Mouse (Mus musculus) midbrain, embryonic 14.5 days (tissue): ENCODE data around the gene Olfr424. TPM values are rescaled to one million over a fixed set of nuclear protein-coding genes. Genes with fewer than 3 reads are reported as not detected.

Experiments used
- polyA plus RNA-seq: library from polyadenylated mRNA; unstranded; fragments of >200 nt; fragmentation: Nextera tagmentation; extraction: Ambion mirVana; gene quantifications from 2 replicates; pipeline ENCODE4 v1.2.1, GENCODE M21; 2014

Olfr424 gene
- polyA plus RNA-seq, 1 experiment from 2014 or later = not detected

Other genes starting within 250 kb of the Olfr424 start
- gene Ifi211, start 218.5 kb upstream of the Olfr424 start, polyA plus RNA-seq = 2.8 TPM in 1 of 2 replicates, not detected in the other
- 0.50 and 1.5 TPM in 2 replicates for gene Mndal, start 189.0 kb upstream of the Olfr424 start, polyA plus RNA-seq
- 2.3 TPM in 1 of 2 replicates, not detected in the other for gene Ifi203, start 188.8 kb upstream of the Olfr424 start, polyA plus RNA-seq
- not detected in 2 replicates for gene Ifi202b, start 148.8 kb upstream of the Olfr424 start, polyA plus RNA-seq
- gene Ifi205, start 99.7 kb upstream of the Olfr424 start, polyA plus RNA-seq = 1.3 TPM in 1 of 2 replicates, not detected in the other
- not detected in 2 replicates for gene Olfr433, start 90.8 kb upstream of the Olfr424 start, polyA plus RNA-seq
- gene Olfr432, start 82.3 kb upstream of the Olfr424 start, polyA plus RNA-seq = not detected in 2 replicates
- gene Olfr430, start 64.9 kb upstream of the Olfr424 start, polyA plus RNA-seq = not detected in 2 replicates
- not detected in 2 replicates for gene Olfr429, start 47.2 kb upstream of the Olfr424 start, polyA plus RNA-seq
- gene Olfr427, start 34.6 kb upstream of the Olfr424 start, polyA plus RNA-seq = not detected in 2 replicates
- not detected in 2 replicates for gene Olfr231, start 10.4 kb upstream of the Olfr424 start, polyA plus RNA-seq
- not detected in 2 replicates for gene Olfr420, start 24.1 kb downstream of the Olfr424 start, polyA plus RNA-seq
- gene Spta1, start 41.3 kb downstream of the Olfr424 start, polyA plus RNA-seq = 0.04 and 0.16 TPM in 2 replicates
- not detected in 2 replicates for gene Olfr419, start 120.5 kb downstream of the Olfr424 start, polyA plus RNA-seq
- not detected in 2 replicates for gene Mptx1, start 199.0 kb downstream of the Olfr424 start, polyA plus RNA-seq
- not detected in 2 replicates for gene Olfr417, start 233.6 kb downstream of the Olfr424 start, polyA plus RNA-seq